Mouse (Mus musculus): ENCODE data around the gene Sox30. TPM values are rescaled to one million over a fixed set of nuclear protein-coding genes. Genes with fewer than 3 reads are reported as not detected.
A peak's percentile ranks its signal among the peaks of the same experiment; 100 is the strongest.
"Not testable (repeated sequence)": the region's sequence is repeated elsewhere in the genome, so short reads cannot be mapped to it uniquely, and the experiment has no call there.

Sox30 gene
- total RNA-seq, 2 experiments from 2014 or later, result 0.18 to 0.25 TPM

GRCm38 (mm10) chr11:46053457-46053856 is 73.3 kb downstream of the Sox30 start:
- DNase-seq (ENCODE audit: low spot score), result not testable (repeated sequence)
- intact Hi-C loops (cut with DNase I), result loop anchor here (2.0 to 5.0 kb wide), 2 partner anchors 36 to 161 kb away; no protein-coding TSS in a partner anchor

- DNase-seq (ENCODE audit: low spot score), result no peak
- intact Hi-C loops (cut with DNase I), result loop anchor here (5.0 kb wide), 1 partner anchor 37 kb away; no protein-coding TSS in a partner anchor
These were observed 74.2 kb downstream of the Sox30 start for GRCm38 (mm10) chr11:46054311-46054710.

DNA sequence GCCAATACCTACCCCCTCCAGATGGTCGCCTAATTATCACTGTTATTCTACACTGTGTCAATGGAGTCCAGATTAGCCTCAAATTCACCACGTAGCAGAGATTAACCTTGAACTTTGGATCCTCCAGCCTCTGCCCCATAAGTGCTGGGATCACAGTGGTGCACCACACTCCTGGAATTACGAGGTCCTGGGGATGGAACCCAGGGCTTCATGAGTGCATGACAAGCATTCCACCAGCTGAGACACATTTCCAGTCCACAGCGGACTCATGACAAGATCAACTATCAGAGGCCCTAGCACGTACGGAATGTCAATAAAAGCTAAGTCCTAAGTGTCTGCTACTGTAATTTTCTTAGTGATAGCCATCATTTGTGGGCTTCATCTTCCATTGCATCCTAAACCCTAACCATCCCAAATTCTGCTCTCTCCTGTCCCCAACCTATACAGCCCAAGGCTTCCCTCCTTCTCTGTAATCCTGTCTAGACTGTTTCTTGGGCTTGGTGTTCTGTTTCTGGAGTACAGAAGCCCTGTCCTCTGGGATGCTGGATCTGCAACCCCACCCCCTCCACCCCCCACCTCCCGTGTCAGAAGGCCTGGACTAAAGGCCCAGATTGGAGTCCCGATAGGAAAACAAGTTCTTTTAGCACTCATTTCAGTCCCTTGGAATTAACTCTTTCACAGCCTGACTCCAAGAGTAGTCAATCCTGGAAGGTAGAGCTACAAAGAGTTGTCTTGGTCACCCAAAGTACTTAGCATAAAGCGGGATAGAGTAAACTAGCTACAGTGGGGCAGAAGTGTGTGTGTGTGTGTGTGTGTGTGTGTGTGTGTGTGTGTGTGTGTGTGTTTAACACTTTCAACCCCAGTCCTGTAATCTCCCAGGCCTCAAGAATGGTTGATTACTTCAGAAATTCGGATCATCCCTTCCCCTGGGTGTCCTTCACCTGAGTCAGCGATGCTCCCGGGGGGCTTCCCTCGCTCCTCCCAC is 75.1 kb downstream of the Sox30 start:
- no peak for DNase-seq (ENCODE audit: low spot score)
- intact Hi-C loops (cut with DNase I), result loop anchor here (5.0 kb wide), 1 partner anchor 38 kb away; no protein-coding TSS in a partner anchor

GRCm38 (mm10) chr11:46055896-46056769 is 76.0 kb downstream of the Sox30 start, which contains the start of gene Adam19:
Gene Adam19, plus strand, starts transcription at chr11:46055992.
- intact Hi-C loops (cut with DNase I), result no loop called here
- DNase-seq (ENCODE audit: low spot score), result peak; percentile 67

DNA sequence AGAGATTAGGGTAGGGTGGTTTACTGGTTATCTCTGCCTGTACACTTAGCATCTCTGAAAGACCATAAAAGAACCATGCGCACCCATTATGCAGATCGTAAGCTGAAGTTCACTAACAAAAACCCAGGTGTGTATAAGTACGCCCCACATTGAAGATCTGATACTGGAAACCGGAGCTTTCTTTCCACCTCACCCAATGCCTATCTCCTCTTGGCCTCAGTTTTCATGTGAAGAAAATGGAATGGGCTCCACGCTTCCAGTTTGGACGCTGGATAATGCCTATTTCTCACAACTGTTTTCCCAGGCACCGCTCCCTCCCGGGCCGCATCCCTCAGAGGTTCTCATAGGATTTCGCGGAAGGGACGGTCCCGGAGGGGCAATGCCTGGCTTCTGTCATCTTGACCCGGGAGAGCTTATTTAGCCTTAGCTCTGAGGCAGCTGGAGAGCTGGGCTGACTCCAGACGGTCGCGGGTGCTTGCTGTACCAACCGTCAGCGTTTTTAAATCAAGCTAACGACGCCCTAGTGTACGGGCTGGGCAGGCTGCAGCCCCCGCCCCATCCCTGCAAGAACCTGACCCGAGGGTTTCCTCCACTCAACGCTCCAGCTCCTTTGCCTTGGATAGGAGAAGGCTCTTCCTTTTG is 76.8 kb downstream of the Sox30 start:
- peak; percentile 20 for DNase-seq (ENCODE audit: low spot score)
- intact Hi-C loops (cut with DNase I), result no loop called here

DNA sequence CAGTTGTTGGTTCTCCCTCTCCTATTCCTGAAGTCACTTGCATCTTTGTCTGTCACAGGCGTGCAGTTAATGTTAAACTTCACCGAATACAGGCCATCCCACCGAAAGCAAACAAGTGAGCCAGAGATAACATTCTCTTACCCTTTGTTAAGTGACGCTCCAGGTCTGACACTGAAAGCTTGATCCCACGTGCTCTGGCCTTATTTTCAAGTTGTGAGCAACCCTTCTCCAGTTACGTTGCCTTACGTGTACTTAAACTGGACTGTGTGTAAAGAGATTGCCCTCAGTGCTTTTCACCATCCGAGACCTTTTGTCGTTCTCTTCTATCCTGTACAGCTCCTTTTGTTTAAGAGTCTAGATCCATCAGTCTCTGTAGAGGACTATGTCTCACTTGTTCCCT is 77.9 kb downstream of the Sox30 start:
- intact Hi-C loops (cut with DNase I), result no loop called here

DNA sequence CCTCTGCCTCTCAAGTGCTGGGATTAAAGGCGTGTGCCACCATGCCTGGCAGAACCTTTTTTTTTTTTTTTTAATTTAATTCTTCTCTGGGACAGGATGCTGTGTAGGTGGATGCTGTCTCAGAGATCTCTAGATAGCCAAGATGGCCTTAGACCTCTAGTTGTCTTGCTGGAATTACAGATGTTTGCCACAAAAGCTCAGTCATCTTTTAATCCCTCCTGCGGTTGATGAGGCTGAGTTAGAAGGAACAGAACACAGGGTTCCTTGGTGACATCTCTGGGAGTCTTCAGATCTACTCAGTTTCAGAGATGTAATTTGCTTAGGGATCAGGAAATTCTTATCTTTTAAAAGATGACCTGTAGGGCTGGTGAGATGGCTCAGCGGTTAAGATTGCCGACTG is 78.8 kb downstream of the Sox30 start:
- intact Hi-C loops (cut with DNase I), result no loop called here
- DNase-seq (ENCODE audit: low spot score), result no peak

More for the DNA sequence above, 77.9 kb downstream of the Sox30 start:
- DNase-seq (ENCODE audit: low spot score), result no peak

DNA sequence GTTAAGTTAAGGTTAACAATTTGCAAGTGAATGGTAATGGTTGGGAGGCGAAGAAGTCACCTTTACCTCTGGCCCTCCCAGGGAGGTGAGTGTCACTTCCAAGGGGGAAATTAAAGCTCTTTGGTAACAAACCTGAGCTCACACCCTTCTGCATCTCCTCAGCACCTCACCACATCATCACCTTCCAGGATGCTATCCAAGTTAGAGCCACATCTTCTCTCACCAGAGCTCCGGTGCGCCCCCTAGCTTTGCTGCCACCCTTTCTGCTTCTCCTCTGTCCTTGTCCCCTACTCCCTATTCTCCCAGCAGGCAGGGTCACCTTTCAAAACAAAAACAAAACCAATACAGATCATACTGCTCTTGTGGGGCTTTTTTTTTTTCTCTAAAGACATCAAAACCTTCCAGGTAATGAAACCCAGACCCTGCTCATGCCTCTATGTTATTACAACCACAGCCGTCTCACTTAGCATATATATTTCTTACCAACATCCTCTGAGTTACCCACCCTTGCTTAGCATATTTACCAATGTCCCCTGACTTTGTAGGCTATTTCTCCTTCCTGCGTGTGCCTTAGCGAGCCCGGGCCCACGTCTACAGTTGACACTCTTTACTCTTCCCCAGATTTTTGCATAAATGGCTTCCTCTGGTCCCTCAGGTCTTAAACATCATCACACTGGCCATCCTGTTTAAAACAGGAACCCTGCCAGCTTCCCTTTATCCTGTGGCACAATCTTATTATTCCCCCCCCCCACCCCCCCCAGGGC is 80.0 kb downstream of the Sox30 start:
- DNase-seq (ENCODE audit: low spot score), result no peak
- intact Hi-C loops (cut with DNase I), result no loop called here

DNA sequence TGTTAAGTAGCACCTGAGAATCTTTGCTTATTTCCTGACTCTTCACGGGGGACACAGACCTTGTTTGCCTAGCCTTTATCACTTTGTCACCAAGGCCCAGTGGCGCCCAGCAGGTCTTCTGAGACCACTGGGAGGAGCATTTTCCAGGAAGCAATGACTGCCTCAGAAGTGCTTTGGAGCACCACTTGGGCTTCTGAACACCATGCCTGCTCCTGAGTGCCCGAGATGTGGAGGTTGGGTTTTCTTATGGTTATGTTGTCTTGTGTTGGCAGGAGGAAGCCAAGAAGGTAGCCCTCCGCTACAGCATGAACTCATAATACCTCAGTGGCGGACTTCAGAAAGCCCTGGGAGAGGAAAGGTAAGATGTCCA is 80.5 kb downstream of the Sox30 start:
- intact Hi-C loops (cut with DNase I), result no loop called here
- no peak for DNase-seq (ENCODE audit: low spot score)

DNA sequence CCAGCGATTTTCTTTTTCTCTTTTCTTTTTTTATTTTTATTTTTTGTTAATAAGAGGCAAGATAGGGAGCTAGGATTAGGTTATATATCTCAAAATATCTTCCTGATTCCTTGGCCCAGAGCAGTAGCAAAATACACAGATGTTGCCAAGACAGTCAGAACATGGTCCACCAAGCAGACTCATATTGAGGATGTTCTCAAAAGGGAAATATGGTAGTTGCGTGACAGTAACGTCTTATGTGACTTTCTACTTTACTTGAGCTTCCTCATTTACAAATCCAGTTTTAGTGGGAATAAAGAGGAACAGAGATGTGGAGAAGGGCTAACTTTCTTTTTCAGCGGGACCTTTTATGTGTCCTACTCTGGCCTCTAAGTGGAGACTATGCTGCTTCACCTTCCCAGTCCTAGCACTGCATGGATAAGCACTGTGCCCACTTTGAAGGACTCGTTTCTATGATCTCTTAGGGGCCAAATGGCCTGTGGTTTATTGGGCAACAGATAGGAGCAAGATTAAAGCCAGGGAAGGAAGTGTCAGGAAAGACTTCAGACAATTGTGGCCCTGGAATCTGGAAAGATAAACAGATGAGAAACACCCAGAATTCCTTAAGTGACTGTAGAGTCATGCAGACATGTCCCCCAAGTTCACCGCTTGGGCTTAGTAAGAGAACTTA is 81.8 kb downstream of the Sox30 start:
- intact Hi-C loops (cut with DNase I), result loop anchor here (2.0 kb wide), 1 partner anchor 53 kb away; no protein-coding TSS in a partner anchor
- DNase-seq (ENCODE audit: low spot score), result no peak

GRCm38 (mm10) chr11:46062569-46062968 is 82.5 kb downstream of the Sox30 start:
- no peak for DNase-seq (ENCODE audit: low spot score)
- intact Hi-C loops (cut with DNase I), result loop anchor here (2.0 kb wide), 1 partner anchor 52 kb away; no protein-coding TSS in a partner anchor

GRCm38 (mm10) chr11:46062993-46063731 is 83.1 kb downstream of the Sox30 start:
- intact Hi-C loops (cut with DNase I), result loop anchor here (2.0 kb wide), 1 partner anchor 52 kb away; no protein-coding TSS in a partner anchor

DNA sequence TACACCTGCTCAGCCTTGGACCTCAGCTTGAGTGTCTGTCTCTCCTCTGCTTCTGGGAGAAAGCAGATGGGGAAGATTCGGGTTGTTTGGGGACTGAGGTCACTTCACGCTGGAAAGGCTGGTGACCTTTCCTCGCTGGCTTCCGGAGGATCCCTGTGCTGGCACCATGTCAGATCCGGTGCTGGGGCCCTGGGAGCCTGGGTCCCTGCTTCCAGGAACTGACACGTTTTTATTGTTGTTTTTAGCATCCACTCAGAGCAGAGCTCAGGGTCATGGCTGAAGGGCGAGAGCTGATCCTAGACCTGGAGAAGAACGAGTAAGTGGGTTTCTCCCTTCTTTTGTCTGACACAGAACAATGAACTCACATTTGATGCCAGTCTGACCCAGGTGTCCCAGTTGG is 84.7 kb downstream of the Sox30 start:
- no peak for DNase-seq (ENCODE audit: low spot score)
- intact Hi-C loops (cut with DNase I), result loop anchor here (2.0 kb wide), 1 partner anchor 58 kb away; no protein-coding TSS in a partner anchor

More at GRCm38 (mm10) chr11:46062993-46063731, 83.1 kb downstream of the Sox30 start:
- peak; percentile 48 for DNase-seq (ENCODE audit: low spot score)

DNA sequence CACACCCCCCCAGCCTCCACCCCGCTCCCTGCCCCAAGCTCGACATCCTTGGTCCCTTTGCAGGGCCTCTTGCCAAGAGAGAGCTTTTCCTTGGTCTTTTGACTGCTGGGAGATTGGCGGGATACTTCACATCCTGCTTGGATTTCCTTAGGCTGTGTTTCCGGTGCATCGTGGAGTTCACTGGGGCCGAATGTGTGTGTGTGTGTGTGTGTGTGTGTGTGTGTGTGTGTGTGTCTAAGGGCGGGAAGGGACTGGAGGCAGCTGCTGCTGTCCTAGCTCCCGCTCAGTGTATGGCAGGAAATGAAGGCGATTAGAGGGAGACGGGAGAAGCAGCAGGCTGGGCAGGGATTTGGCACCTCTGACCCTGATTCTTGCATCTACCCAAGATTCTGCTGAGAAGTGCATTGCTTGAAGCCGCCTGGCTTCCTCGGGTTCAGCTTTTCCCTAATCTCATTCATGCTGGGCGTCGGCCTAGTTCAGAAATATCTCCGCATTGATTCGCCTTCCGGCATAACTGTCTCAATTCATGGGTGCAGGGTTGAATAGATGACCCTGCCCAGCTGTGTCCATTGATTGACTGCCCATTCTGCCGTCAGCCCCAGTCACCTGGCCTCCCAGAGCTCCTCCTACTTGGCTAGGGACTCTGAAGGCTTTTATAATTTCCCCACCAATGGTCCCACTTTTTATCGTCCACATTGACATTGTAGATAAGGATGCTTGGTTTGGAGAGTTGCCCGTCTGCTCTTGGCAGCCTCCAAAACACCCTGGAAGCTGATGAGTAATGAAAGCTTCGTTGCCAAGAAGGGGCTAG is 85.3 kb downstream of the Sox30 start:
- peak; percentile 68 for DNase-seq (ENCODE audit: low spot score)
- intact Hi-C loops (cut with DNase I), result loop anchor here (2.0 kb wide), 1 partner anchor 57 kb away; no protein-coding TSS in a partner anchor

All from heart, postnatal 25 days (tissue).